Mouse (Mus musculus): ENCODE results near the gene Bnc2. TPM values are rescaled to one million over a fixed set of nuclear protein-coding genes. Genes with fewer than 3 reads are reported as not detected.
A peak's percentile ranks its signal among the peaks of the same experiment; 100 is the strongest.

Gene Bnc2
- polyA plus RNA-seq, 1 experiment from 2014 or later = 18.0 TPM

DNA sequence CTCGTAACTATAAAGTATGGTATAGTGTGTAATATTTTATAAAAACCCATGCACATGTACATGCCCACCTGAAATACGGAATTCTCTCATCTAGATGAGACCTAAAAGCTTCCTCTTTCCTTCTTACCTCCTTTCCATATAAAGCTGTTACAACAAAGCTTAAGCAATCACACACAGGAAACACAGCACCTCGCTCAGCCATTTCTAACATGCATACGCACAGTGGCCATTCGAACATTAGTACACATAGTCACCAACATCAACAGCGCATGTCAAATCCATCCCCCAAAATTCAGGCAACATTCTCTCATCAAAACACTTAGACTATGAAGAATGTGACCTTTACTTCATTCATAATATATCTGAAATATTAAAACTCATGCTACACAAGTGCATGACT lies 176.6 kb downstream of the Bnc2 start:
- H3K36me3 ChIP-seq = no peaks in the 10 kb centered on the region
- no peaks in the 10 kb centered on the region for H3K27me3 ChIP-seq (replicated peaks)
- H3K27ac ChIP-seq = no peak overlapping the region
- no peak for ATAC-seq
- no peak overlapping the region for H3K4me2 ChIP-seq (replicated peaks)
- peaks cover 3% of the 10 kb centered on the region; the same call in 1 of the 2 replicates for H3K4me1 ChIP-seq (replicated peaks)
- H3K4me3 ChIP-seq (replicated peaks) = no peak overlapping the region
- 92% methylated on average over 6 of the region's 6 CpGs for WGBS
- H3K9ac ChIP-seq = no peak overlapping the region
- H3K9me3 ChIP-seq = no peaks in the 10 kb centered on the region

DNA sequence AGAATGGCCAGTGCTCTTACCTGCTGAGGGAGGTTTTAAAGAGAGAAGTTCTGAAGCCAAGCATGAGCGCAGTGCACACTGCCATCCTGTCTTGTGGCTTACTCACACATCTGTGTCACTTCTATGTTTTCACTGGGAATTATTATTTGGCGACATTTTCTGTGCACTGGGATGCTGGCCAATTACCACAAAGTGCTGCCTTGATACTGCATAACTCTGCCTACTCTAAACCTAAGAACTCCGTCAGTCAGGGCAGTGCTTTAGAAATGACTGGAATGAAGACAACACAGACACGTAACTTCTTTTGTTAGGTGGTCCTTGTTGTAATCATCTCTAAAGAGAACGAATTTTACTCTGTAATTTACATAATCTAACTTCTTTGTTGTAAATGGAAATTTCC lies 186.8 kb downstream of the Bnc2 start:
- H3K27ac ChIP-seq = no peak overlapping the region
- no peak for ATAC-seq
- H3K9me3 ChIP-seq = no peaks in the 10 kb centered on the region
- no peak overlapping the region for H3K9ac ChIP-seq
- H3K4me3 ChIP-seq (replicated peaks) = no peak overlapping the region
- H3K36me3 ChIP-seq = no peaks in the 10 kb centered on the region
- no peaks in the 10 kb centered on the region for H3K27me3 ChIP-seq (replicated peaks)
- H3K4me1 ChIP-seq (replicated peaks) = no peaks in the 10 kb centered on the region
- H3K4me2 ChIP-seq (replicated peaks) = no peak overlapping the region
- 67% methylated on average over 5 of the region's 5 CpGs for WGBS

DNA sequence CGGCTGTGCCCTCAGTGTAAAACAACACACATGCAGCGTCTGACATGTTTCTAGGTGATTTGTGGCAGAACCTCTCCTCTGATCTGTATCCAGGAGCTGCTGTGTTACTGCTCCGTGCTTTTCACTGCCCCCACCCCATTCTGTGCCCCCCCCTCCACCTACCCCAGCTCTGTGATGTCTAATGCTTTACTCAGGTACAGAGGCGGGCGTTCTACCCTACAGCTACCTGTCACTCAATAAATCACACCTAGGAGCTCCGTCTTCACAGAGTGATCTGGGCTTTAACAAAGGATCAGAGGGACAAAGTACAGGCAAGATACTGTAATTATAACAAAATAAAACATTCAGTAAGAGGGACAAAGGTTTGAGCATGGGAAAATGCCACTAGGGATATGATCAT lies 192.4 kb downstream of the Bnc2 start:
- WGBS = 33% methylated on average over 6 of the region's 6 CpGs
- Histone ChIP-seq H3K36me3 (no peaks in the 10 kb centered on the region), H3K4me1 (replicated peaks) (peaks cover 8% of the 10 kb centered on the region; the same call in 1 of the 2 replicates), H3K4me2 (replicated peaks) (no peak overlapping the region), H3K9ac (no peak overlapping the region), H3K27me3 (replicated peaks) (no peaks in the 10 kb centered on the region), H3K9me3 (no peaks in the 10 kb centered on the region), H3K27ac (no peak overlapping the region), H3K4me3 (replicated peaks) (no peak overlapping the region)
- peak; percentile 55; the same call in 1 of the 2 replicates for ATAC-seq

DNA sequence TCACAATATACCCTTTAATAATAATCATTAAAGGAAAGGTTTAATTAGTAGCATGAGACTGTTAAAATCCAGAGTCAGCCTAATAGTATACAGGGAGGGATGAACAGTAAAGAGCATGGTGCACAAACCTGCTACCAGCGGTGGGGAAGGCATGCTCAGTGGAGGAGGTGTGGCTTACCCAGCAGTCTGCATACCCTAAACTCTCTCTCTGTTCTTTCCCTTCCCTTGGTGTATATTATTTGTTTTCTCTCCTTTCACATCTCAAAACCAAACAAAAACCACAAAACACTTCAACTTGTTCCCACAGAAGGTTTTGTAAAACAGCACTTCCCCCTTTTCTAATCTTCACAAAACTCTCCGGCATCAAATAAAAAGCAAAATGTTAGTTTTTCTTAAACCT lies 202.4 kb downstream of the Bnc2 start:
- 58% methylated on average over 2 of the region's 2 CpGs for WGBS
- no peaks in the 10 kb centered on the region for H3K36me3 ChIP-seq

DNA sequence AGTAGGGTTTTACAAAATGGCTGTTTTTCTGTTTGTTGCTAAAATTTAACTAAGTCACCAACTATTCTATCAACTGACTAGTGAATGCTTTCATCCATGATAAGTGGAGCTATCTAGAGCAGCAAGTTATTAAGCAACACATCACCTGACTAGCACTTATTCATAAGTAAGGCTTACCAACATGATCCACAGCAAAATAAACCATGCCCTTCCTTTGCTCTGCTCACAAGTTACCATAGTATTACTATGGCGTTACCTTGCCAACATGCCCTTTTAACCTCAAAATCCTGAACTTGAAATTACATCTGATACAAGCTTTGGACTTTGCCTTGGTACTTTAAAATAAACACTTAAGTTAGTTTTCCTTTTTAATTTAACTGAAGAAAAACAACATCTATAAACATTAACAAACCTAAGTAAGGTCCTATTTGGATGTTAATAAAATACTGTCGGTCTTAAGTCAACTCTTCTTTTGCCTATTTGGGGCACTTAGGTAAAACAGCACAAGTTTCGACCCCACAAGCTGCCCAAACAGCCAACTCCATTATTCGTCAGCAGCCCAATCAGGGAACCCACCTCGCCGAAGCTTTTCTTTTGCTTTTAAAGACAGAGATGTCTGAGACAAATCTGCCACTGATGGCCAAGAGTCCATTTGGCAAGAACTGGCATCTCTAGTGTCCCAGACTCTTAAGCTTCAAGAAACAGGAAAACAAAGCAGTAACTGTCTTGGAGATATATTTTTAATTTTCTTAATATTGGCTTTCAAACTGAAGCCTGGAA lies 204.8 kb downstream of the Bnc2 start:
- no peak overlapping the region for H3K4me2 ChIP-seq (replicated peaks)
- H3K9me3 ChIP-seq = no peaks in the 10 kb centered on the region
- no peaks in the 10 kb centered on the region for H3K4me1 ChIP-seq (replicated peaks)
- no peaks in the 10 kb centered on the region for H3K27me3 ChIP-seq (replicated peaks)
- no peak overlapping the region for H3K9ac ChIP-seq
- 89% methylated on average over 6 of the region's 6 CpGs for WGBS
- ATAC-seq = no peak
- H3K4me3 ChIP-seq (replicated peaks) = no peak overlapping the region
- H3K36me3 ChIP-seq = no peaks in the 10 kb centered on the region
- H3K27ac ChIP-seq = no peak overlapping the region

More for the DNA sequence above, 202.4 kb downstream of the Bnc2 start:
- no peaks in the 10 kb centered on the region for H3K27me3 ChIP-seq (replicated peaks)
- no peak overlapping the region for H3K4me2 ChIP-seq (replicated peaks)
- H3K27ac ChIP-seq = no peak overlapping the region
- H3K9me3 ChIP-seq = no peaks in the 10 kb centered on the region
- H3K9ac ChIP-seq = no peak overlapping the region
- ATAC-seq = no peak
- no peaks in the 10 kb centered on the region for H3K4me1 ChIP-seq (replicated peaks)
- H3K4me3 ChIP-seq (replicated peaks) = no peak overlapping the region

DNA sequence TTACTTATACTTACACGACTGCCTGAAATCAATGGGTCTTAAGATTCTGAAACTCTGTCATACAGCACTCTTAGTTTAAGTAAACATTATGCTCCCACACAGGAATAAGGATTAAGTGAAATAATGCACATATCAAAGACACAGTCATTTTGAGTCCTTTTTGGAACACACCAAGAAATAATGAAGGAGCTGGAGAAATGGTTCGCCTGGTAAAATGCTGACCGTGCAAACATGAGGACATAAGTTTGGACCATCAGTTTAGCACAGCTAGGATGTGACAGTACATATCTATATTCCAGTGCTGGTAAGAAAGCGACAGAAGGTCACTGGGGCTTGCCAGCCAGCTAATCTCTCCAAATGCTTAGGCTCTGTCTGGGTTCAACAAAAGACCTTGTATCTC lies 205.7 kb downstream of the Bnc2 start:
- 69% methylated on average over 4 of the region's 4 CpGs for WGBS
- Histone ChIP-seq H3K9me3 (no peaks in the 10 kb centered on the region), H3K4me2 (replicated peaks) (no peak overlapping the region), H3K36me3 (no peaks in the 10 kb centered on the region), H3K27ac (no peak overlapping the region), H3K4me3 (replicated peaks) (no peak overlapping the region), H3K4me1 (replicated peaks) (no peaks in the 10 kb centered on the region), H3K9ac (no peak overlapping the region), H3K27me3 (replicated peaks) (no peaks in the 10 kb centered on the region)
- ATAC-seq = no peak

DNA sequence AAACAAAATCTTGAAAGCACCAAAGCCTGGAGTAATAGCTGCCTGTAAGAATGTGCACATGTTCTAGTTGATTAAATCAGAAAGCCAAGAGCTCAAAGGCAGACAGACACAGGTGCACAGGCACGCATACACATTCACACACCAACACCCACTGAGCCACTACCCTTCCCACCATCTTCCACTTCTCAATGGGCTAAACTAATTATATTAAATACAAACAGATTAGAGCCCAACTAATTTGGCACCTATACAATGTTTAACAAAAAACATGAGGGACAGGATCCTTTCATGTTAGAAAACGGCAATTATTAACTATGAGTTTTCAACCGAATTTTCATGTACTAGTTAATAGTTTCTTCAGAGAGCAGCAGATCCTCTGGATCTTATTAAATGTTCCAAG lies 207.4 kb downstream of the Bnc2 start:
- ATAC-seq = no peak
- WGBS = 89% methylated on average over 3 of the region's 3 CpGs
- no peak overlapping the region for H3K4me2 ChIP-seq (replicated peaks)
- no peaks in the 10 kb centered on the region for H3K9me3 ChIP-seq
- no peak overlapping the region for H3K27ac ChIP-seq
- no peaks in the 10 kb centered on the region for H3K27me3 ChIP-seq (replicated peaks)
- no peak overlapping the region for H3K4me3 ChIP-seq (replicated peaks)
- H3K9ac ChIP-seq = no peak overlapping the region
- H3K36me3 ChIP-seq = no peaks in the 10 kb centered on the region
- H3K4me1 ChIP-seq (replicated peaks) = no peaks in the 10 kb centered on the region

DNA sequence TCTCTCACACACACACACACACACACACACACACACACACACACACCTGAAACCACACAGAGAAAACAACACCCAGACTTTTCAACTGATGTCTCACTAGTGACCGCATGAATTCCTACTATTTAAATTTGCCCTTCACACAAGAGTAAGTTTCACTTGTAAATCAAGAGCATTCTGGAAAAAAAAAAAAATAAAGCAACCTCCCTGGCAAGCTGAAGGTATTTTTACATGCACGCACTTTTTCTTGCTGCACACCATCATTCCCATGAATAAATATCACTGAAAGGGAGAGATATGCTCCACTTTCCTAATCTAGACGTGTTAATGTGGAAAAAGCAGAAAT lies 216.9 kb downstream of the Bnc2 start:
- Histone ChIP-seq H3K27me3 (replicated peaks) (no peaks in the 10 kb centered on the region), H3K4me3 (replicated peaks) (no peak overlapping the region), H3K9ac (no peak overlapping the region), H3K4me1 (replicated peaks) (no peaks in the 10 kb centered on the region), H3K36me3 (no peaks in the 10 kb centered on the region), H3K9me3 (no peaks in the 10 kb centered on the region), H3K27ac (no peak overlapping the region), H3K4me2 (replicated peaks) (no peak overlapping the region)
- WGBS = 73% methylated on average over 3 of the region's 3 CpGs
- ATAC-seq = no peak

DNA sequence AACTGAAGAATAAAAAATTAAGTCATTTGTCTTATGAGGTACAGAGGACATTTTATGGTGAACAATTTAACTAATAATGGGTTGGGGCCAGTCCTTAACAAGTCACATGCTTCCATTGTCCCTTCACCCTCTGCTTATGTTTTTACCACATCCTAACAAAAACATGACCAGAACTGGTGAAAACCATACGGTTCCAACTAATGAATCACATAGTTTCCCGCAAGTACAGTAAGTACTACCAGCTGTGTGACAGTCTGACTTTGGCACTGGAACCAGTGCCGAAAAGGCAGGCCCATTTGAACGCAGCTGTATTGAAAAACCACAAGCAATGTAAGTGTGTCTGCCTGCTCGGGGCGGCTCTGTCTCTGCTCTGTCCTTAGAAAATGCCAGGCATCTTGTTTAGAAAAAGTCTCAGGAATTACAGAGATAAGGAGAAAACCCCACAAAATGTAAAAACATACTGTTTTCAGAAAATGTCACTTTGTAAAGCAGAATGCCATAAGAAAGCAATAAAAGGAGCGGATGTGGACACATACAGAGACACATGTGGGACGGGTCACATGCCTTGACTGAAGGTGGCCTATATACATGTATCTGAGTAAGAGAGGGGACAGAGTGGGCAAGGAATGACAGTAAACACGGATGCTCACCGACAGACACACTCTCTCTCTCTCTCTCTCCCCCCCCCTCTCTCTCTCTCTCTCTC lies 217.4 kb downstream of the Bnc2 start:
- H3K4me3 ChIP-seq (replicated peaks) = no peak overlapping the region
- H3K27ac ChIP-seq = no peak overlapping the region
- ATAC-seq = no peak
- H3K4me1 ChIP-seq (replicated peaks) = no peaks in the 10 kb centered on the region
- H3K9me3 ChIP-seq = no peaks in the 10 kb centered on the region
- no peak overlapping the region for H3K4me2 ChIP-seq (replicated peaks)
- H3K9ac ChIP-seq = no peak overlapping the region
- no peaks in the 10 kb centered on the region for H3K27me3 ChIP-seq (replicated peaks)
- no peaks in the 10 kb centered on the region for H3K36me3 ChIP-seq
- WGBS = 57% methylated on average over 10 of the region's 10 CpGs

DNA sequence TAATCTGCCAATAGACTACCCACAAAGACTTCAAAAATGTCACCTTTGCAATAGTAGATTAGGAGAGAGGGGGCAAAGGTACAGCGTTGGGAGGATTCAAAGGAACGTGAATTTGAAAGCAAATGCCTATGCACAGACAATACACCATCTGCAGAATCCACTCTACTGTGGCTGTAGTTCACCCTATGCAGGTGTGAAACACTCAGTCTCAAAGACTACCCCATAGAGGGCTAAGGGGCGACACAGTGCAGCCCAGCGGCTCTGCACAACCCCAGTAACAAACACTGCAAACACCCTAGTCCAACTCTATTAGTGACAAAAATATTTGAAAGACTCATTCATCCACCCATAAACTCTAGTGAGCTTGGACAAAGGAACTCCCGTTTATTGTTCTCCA lies 218.2 kb downstream of the Bnc2 start:
- Histone ChIP-seq H3K9me3 (no peaks in the 10 kb centered on the region), H3K36me3 (no peaks in the 10 kb centered on the region), H3K9ac (no peak overlapping the region), H3K4me2 (replicated peaks) (no peak overlapping the region), H3K4me3 (replicated peaks) (no peak overlapping the region), H3K4me1 (replicated peaks) (no peaks in the 10 kb centered on the region), H3K27ac (no peak overlapping the region), H3K27me3 (replicated peaks) (no peaks in the 10 kb centered on the region)
- ATAC-seq = no peak
- 74% methylated on average over 5 of the region's 5 CpGs for WGBS

DNA sequence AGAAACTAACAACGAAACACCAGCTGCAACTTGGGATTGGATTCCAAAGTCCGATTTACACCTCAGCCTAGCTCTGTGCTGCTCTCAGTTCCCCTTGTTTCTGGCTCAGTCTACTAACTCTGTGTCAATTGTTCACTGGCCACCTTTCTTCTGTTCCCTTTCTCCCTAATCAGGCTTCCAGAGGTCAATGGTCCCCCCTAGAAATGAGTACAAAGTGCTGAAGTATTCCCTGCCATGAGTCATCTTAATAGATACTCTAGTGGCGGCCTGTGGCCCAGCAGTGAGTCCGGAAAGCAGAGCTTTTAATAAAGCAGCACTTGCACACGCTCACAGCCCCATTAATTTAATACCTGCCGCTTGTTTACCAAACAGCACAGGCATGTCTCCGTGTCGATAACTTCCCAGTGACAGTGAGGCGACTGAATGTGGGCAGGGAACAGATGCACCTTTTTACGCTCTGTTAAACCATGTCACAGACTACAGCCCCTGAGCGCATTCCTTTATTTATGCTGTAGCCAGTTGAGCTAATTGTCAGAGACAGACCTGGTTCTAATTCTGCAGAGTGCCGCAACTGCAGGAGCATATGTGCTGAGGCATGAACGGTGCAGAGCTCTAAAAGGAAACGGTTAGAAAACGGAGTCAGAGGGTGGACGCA lies 218.8 kb downstream of the Bnc2 start:
- H3K27ac ChIP-seq = no peak overlapping the region
- no peaks in the 10 kb centered on the region for H3K4me1 ChIP-seq (replicated peaks)
- no peak overlapping the region for H3K9ac ChIP-seq
- no peaks in the 10 kb centered on the region for H3K36me3 ChIP-seq
- 71% methylated on average over 16 of the region's 16 CpGs for WGBS
- H3K9me3 ChIP-seq = no peaks in the 10 kb centered on the region
- ATAC-seq = peak; percentile 62
- H3K4me2 ChIP-seq (replicated peaks) = no peak overlapping the region
- no peak overlapping the region for H3K4me3 ChIP-seq (replicated peaks)
- H3K27me3 ChIP-seq (replicated peaks) = no peaks in the 10 kb centered on the region

DNA sequence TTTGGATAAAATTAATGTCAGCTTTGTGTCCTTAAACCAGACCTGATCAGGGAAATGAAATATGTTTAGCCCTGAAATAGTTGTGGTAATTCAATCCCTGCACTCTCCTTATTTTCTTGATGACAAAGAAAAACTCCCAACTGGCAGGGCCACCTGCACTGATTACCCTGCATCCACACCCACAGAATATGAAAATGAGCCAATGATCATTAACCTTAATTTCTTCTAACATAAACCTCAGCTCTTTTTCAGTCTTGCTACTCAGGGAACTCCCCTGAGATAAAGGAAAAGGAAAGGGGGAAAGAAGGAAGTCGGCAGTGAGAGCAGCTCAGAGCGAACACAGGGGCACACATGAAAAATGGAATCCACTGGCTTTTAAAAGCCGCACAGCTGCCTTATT lies 220.6 kb downstream of the Bnc2 start:
- Histone ChIP-seq H3K9me3 (no peaks in the 10 kb centered on the region), H3K27ac (no peak overlapping the region), H3K4me2 (replicated peaks) (no peak overlapping the region), H3K4me1 (replicated peaks) (no peaks in the 10 kb centered on the region), H3K9ac (no peak overlapping the region), H3K27me3 (replicated peaks) (no peaks in the 10 kb centered on the region), H3K4me3 (replicated peaks) (no peak overlapping the region), H3K36me3 (no peaks in the 10 kb centered on the region)
- no peak for ATAC-seq
- WGBS = 44% methylated on average over 3 of the region's 3 CpGs

All from intestine, embryonic 15.5 days (tissue).